Mouse (Mus musculus): ENCODE measurements around the gene Cul1.
"Not testable (repeated sequence)": the region's sequence is repeated elsewhere in the genome, so short reads cannot be mapped to it uniquely, and the experiment has no call there.

The Cul1 gene

DNA sequence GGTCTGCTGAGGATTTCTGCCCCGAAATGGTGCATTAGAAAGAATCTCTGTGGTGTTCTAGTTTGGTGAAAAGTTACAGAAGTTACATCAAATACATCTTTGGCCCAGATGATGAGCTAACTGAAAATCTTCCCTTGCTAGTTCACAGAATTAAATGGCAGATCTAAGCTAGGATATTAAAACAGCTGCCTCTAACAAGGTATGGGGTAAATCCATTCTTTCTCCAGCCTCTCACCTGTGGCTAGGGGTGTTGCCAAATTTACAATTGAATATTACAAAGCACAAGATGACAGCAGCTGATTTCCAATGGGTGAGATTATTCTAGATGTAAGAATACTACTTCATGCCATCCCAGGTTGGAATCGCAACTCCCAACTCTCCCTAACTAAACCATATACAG lies at the start of gene Cul1:
Cul1 (plus strand) TSS at position 301 of the 400 bp plus-strand sequence.
- no peak for DNase-seq

DNA sequence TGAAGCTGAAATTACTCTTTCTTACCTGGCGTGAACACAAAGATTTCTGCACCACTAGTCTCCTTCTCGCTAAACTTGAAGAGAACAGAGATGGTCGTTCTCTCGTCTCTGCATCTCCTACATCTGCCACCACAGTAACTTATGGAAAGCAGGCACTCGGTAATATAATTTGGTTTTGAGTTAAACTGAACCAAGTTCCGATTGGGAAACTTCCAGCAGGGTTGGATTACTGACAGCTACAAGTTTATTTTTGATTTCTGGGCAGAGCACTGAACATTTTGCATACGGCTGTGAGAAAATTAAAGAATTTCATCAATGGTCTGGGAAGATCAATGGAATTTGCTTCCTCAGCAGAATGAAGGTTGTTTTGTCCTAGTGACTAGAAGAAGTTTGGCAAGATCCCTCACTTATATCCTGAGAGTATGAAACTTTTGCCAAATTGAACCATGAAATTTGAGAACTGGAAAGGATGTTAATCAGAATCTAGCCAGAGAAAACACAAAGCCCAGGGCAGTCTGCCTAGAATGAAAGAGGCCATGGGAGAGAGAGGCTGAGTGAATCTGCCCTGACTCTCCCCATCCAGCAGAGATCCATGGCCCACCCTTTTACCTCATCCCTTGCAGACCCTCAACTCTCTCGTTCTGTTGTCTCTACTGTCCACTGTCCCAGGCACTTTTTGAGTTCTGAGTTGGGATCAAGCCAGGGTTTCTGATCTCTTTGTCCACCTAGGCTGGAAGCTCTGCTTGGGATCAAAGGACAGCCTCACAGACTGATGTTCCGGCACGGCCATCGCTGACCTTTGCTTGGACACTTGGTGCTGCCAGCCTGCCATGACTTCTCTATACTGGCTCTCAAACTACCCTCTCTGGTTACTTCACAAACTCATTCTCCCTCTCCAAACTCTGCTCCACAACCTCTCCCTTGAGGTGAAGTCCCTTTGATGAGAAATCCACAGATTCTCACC lies 48.5 kb upstream of the Cul1 start:
- DNase-seq = peak; percentile 9

DNA sequence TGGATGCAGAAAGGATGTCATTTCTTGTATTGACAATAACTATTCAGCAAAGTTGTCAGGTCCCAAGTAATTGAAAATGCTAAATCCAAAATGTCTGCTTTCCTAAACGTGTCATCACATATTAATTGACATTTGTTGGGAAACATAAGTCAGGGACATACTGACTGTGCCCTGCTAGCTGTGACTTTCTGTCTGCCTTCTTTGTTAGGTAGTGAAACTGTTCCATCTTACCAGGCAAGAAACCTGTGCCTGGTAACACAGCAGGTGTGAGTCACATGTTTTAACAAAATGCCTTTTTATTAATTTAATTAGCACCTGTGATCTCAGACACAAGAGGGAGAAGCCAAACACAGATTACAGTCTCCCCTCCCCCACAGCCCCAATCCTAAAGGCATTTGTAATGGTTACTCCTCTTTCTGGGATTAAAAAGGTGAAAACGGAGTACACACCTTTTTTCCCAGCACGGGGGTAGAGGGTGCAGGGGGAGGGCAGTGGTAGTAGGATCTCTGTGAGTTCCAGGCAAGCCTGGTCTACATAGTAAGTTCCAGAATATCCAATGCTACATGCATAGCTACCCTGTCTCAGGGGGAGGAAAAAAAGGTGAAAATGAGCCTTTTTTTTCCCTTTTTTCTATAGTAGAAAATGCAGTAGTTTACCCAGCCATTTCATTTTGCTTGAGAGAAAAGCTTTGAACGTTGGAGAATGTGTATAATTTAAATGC lies 40.2 kb upstream of the Cul1 start:
- no peak for DNase-seq

DNA sequence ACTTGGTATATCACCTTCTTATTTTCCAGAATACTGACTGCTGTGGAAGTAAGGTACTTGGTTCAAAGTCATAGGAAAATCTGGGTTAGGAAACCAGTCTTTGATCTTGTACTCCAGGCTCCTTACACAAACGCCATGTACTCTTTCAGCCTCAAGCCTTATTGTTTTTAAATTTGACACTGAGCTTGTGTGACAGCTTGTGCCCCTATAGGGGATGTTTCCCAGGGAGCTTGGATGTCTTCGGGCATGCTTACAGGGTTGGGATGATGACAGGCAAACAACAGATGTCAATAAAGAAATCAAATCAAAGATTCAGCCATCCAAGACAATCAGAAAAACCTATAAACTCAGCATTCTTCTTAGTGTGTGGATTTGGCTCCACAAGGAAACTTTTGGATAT lies 39.5 kb upstream of the Cul1 start:
- no peak for DNase-seq

DNA sequence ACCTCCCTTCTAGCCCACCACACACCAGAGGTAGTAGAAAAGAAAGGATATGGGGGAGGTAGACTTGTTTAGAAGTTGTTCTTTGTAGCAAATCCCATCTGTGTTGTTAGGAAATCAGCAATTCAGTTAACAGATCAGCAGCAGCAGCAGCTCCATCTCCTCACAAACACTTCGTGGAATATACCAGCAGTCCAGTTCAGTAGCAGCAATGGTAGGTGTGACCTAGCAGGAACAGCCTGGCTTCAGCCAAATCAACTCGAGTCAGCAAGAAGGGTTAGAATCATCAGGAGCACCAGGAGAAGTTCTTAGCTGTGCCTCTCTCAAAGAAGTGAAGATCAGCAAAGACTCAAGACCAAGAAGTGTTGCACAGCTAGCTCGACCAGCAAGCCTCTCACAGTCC lies 34.5 kb upstream of the Cul1 start:
- no peak for DNase-seq

DNA sequence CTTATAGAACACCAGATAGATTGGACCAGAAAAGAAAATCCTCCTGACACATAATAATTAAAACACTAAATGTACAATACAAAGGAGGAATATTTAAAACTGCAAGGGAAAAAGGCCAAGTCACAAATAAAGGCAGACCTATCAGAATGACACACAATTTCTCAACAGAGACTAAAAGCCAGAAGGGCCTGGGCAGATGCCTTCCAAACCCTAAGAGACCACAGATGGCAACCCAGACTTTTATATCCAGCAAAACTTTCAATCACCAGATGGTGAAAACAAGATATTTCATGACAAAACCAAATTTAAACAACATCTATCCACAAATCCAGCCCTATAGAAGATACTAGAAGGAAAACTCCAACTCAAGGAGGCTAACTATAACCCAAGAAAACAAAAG lies 33.0 kb upstream of the Cul1 start:
- DNase-seq = no peak

DNA sequence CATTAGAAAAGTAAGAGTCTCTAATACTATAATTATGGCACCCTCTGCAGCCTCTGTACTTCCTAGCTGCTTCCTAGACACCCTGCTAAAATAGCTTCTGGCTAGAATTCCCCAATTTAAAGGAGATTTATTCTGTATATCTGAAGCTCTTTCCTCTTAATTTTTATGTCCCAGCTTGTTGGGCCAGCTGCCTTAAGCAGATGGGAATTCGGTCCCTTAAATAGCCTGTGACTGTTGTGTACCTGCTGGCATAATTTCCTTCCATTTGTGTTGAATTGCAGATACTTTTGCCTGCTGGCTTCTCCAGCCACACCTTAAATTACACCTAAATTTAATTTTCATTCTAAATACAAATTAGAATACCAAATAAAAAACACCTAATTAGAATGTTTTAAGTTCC lies 32.0 kb upstream of the Cul1 start:
- DNase-seq = no peak

DNA sequence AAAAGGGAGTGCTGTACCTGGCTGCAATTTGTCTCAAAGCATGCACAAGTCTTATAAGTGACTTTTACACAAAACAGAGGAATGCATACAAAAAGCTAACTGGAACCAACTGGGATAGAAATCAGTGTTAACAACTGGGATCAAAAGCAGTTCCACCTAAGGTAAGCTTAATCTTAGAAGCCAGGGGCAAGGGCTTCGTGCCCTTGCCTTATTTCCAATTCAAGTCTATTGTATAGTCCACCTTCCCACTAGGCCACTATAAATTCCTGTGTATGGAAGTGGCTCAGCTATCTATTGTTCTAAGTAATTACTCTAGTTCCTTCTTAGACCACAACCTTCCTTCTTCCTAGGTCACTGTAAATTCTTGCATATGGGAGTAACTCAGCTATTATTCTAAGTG lies 27.1 kb upstream of the Cul1 start:
- DNase-seq = no peak

DNA sequence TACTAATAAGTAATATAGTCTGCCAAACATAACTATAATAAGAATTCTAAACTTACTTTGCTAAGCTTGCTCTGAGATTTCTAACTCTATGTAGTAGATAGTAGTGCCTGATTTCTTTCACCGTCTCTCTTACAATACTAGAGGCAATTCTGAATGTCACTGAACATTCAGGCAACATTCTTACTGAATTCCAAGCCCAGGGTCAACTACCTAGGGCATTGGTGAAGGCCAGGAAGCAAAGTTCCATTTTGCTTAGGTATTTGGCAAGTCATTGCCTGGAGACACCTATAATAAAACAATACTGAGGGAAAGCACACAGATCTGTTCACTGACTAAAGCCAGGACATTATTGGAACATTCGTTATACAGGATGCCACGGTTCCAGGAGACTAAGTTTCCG lies 26.6 kb upstream of the Cul1 start:
- not testable (repeated sequence) for DNase-seq

DNA sequence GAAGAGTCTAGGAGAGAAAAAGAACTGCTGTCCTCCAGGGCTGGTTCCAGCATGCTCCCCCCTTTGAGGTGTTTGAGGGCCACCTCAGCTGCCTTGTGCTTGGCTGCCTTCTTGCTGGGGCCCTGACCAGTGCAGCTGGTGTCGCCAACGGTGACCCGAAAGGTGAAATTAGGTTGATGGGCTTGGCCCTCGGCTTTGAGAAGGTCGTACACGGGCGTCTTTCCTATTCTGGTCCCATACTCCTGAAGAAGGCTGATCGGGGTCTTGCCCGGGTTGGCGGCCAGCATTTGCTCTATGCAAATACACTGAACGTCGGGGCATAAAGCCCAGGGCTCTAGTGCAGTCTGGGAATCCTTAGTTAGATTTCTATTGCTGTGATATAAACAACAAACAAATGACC lies 20.4 kb upstream of the Cul1 start:
- DNase-seq = not testable (repeated sequence)

DNA sequence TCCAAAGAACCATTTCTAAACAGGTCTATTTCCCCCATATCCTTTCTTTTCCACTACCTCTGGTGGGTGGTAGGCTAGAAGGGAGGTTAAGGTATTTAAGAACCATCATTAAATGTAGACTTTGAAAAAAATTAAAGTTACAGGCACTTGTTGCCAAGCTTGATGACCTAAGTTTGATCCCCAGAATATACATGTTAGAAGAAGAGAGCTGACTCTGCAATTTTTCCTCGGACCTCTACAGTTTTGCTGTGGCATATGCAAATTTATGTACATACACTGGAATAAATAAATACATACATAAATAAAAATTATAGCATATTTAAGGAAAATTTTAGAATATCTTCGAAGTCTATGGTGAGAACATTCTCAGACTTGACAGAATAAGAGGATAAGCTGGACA lies 13.1 kb upstream of the Cul1 start:
- no peak for DNase-seq

DNA sequence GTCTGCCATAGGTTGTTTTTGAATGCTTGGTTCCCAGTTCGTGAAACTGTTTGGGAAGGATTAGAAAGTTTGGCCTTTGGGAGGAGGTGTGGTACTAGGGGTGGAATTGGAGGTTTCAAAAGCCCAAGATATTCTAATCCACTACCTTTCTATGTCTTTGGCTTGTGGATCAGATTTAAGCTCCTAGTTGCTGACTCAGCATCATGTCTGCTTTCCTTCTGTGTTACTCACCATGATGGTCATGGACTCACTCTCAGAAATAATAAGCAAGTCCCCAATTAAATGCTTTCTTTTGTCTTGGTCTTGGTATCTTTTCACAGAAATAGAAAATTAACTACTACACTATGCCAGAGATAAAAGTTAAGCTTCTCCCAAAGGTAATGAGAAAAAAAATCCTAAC lies 5.5 kb upstream of the Cul1 start:
- no peak for DNase-seq

DNA sequence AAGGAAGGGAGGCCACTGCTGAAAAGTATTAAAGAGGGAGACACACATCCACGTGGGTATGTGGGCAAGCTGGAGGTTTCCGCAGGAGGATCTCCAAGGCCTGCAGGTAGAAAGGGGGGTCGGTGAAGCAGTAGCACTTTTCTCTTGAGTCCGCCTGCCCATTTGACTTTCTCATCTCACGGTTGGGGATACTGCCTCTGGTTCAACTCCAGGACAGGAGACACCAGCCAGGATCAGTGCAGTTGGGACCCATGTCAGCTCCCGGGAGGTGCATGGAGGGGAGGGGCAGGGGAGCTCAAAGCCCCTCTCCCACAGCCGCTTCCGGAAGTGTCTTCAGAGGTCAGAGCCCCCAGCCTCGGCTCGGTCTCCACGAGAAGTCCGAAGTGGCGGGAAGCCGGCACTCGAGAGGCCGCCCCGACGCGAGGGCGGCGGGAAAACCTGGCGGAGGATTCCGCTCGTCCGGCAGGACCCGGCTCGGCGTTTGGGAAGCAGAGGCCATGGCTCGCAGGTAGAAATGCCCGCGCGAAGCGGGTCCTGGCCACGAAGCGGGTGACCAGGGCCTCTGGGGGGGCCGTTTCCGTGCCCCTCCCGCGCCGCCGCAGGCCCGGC lies 428 bp downstream of the Cul1 start:
- no peak for DNase-seq

DNA sequence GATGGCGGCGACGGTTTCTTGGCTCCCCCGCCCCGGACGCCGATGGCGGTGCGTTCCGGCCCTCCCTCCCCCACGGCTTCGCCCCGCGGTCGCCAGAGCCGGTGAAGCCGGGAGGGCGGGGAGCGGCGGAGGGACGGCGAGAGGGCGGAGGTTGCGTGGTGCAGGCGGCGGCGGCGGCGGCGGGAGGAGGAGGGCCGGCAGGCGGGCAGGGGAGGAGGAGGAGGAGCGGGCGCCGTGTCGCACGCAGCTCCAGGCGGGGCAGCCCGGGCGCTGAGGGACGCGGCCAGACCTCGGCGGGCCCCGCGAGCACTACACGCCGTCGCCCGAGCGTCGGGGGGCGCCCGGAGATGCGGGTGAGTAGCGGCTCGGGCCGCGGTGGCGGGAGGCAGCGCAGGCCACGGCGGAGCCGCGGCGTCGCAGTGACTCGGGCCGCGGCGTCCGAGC lies 955 bp downstream of the Cul1 start:
- peak; percentile 90 for DNase-seq

DNA sequence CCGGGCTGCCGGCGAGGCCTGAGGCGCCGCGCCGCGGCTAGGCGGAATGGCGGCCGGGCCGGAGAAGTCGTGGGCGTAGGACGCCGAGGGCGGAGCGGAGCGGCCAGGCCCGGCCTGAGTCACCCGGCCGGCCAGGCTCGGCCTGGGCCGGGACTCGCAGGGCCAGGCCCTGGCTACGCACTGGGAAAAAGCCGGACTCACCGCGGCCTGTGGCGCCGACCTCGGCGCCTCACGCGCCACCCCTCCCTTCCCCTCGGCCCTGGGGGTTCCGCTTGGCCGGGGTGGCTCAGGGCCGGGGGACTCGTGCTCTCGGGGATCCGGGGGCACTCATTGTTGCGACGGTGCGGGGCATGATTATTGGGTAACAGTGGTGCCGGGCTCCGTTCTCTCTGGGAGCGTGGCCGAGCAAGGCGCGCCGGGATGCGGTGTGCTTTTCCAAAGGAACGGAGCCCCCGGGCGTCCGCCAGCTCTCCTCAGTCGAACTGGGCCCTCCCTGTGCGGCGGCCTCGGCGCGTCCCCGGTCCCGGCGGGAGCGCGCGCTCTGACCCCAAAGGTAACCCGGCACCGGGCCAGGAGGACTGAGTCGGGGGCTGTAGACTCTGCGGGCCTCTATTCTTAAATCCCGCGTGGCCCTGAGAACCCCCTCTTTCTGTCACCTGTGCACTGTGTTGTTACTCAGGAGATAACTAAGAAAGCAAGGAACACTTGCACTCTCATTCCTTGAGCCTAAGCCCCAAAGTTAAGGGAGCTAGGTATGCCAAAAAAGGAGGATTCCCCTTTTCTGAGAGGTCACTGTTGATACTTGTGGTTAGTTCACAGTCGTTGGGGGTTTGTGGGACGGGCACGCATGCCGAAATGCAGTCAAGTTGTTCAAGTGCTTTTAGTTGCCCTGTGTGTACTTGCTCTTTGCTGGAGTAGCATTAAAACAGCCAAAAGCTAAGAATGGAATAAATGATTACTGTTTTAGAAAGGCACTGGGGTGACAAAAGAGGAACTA lies 1.7 kb downstream of the Cul1 start:
- peak; percentile 80 for DNase-seq

DNA sequence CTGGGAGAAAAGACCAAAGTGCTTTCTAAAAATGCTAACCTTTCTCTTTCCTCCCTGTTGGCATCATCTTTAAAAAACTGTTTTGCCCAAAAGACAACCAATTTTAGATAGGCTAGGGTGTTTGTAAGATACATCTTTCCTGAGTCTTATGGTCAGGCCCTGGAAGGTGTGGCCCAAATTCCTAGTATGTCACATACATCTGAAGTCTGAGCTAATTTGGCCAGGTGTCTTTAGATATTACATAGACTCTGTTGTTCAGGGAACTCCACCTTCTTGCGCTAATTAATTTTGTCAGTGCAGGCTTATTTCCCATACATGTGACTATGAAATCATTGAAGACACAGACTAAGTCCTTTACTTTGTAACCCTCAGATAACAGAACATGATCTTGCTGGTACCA lies 2.6 kb downstream of the Cul1 start:
- DNase-seq = no peak

DNA sequence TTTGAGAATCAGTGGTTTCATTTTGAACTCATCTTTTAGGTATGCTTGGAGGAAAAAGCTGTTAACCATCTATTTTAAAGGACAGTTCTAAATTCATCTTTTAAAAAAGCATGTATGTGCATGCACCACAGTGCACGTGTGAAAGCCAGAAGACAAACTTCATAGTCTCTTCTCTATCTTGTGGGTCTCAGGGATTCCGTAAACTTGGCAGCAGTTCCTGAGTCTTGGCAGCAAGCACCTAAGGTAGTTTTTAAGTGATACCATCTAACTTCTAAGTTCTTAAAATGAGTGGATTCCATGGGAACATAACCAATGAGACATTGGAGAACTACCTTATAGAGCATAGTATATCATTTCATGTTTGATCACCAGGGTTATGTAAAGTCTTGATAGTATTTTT lies 3.7 kb downstream of the Cul1 start:
- no peak for DNase-seq

DNA sequence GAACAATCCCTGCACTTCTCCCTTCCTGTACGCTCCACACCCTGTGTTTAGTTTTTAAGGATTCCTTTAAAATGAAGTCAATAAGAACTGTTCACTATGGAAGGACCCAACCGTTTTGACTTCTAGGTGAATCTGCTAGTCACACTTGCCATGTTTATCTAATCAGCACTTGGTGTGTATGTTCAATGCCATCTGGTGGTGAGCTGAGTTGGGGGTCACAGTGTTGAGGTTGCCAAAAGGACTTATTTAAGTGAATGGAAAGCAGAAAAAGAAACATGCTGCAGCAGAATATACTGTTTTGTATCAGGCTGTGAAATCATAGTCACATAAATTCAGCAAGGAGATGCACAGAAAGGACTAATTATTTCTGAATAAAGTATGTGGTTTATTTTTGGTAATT lies 12.2 kb downstream of the Cul1 start:
- DNase-seq = no peak

DNA sequence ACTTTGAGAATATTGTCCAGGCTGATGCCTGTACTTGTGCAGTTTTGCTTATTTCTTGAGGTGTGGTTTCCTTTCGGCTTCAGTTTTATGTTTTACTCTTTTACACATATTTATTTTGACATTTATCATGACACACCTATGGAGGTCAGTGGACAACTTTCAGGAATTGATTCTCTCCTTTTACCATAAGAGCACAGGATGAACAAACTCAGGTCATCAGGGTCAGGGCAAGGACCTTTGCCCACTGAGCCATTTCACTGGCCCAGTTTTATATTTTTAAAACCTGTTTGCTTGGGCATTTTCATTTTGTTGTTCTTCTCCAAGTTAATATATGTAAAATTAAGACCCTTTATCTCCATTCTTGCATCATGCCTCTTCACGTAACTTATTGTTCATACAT lies 13.3 kb downstream of the Cul1 start:
- no peak for DNase-seq

DNA sequence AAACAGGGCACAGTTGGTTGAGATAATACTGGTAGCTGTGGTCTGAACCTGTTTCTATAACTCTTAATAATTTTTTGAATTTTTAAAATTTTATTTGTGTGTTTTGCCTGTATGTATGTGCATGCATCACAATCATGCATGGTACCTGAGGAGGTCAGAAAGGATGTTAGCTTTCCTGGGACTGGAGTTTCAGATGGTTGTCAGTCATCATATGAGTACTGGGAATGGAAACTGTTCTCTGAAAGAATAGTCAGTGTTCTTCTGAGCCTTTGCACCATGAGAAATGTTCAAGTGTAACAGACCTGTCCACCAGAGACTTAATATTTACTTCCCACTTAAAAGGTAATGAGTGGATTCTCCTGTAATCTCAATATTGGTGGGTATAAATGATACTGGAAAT lies 13.9 kb downstream of the Cul1 start:
- DNase-seq = no peak

DNA sequence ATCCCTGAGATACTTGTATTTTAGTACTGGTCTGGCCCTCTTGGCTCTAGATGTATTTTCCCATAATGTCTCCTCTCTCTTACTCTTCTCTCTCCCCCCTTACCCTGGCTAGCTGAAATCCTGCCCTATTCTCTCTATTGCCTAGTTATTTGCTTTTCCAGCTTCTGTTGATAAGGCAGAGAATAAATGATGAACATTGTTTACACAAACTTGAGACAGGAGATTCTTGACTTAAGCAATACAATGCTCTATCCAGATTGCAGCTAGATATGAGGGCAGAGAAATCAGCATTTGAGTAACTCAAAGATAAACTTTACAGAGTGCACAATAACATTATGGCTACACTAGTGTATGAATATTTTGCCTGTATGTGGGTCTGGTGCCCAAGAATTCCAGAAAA lies 16.6 kb downstream of the Cul1 start:
- no peak for DNase-seq

DNA sequence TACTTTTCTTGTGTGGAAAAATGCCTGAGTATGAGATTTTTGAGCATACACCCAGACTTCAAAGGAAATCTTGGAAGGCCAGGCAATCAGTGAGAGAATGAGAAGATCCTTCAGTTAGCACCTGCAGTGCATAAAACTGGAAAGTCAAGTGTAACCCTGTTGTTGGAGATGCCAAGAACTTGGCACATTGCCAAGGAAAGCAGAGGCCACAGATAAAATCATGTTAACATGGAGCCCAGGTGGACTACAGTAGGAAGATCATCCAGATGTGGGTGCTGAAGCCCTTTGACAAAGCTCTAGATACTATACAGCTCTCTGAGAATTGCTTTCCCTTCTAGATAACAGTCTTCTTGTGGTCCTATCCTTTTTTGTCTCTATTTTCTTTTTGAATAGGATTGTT lies 19.2 kb downstream of the Cul1 start:
- DNase-seq = peak; percentile 34
